Mouse (Mus musculus) embryo, embryonic 9.5 days (tissue): Measurements from ENCODE around the gene Chga.

Source experiments
- DNase-seq: peaks from one replicate; pipeline ENCODE4 v3.0.0-alpha.2; 2017; ENCODE audit errors: extremely low spot score

Gene Chga

DNA sequence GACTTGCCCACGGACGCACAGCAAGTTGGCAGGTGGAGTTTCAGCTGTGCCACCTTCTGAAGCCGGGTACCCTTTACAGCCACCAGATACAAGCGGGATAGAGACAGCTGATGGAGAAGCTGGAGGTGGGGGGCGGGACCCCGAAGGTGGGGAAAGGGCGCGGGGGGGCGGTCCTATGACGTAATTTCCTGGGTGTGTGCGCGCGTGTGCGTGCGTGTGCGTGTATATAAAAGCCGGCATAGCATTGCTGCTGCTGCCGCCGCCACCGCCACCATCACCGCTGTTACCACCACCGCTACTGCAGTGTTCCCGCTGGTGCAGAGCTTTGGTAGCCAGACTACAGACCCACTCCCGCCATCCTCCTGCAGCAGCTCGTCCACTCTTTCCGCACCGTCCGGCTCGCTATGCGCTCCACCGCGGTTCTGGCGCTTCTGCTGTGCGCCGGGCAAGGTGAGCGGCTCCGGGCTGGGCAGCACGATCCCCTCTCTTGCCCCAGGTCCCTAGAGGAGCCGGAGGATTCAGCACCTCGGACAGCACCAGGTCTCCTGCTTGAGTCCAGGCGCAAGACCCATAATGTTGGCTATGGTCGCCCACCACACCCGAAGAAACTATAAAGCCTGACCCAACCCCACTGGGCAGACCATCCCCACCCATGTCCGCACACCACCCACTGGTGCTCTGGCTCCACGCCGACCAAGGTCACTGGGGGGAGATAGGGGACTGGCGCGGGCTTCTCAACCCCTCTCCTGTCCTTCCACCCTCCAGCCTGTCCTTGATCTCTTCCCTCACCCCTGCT, at the start of gene Chga:
Gene Chga, plus strand, starts transcription at position 249 of the 796 bp plus-strand sequence.
- peak; percentile 89 for DNase-seq

- no peak for DNase-seq
Observed at GRCm38 (mm10) chr12:102505131-102505713, 49.5 kb upstream of the Chga start.

GRCm38 (mm10) chr12:102505949-102506348, 48.8 kb upstream of the Chga start:
- DNase-seq = no peak

GRCm38 (mm10) chr12:102511363-102511762, 43.4 kb upstream of the Chga start:
- no peak for DNase-seq

- no peak for DNase-seq
Observed at GRCm38 (mm10) chr12:102514151-102514550, 40.6 kb upstream of the Chga start.

- DNase-seq = no peak
Observed at GRCm38 (mm10) chr12:102514751-102515150, 40.0 kb upstream of the Chga start.

DNA sequence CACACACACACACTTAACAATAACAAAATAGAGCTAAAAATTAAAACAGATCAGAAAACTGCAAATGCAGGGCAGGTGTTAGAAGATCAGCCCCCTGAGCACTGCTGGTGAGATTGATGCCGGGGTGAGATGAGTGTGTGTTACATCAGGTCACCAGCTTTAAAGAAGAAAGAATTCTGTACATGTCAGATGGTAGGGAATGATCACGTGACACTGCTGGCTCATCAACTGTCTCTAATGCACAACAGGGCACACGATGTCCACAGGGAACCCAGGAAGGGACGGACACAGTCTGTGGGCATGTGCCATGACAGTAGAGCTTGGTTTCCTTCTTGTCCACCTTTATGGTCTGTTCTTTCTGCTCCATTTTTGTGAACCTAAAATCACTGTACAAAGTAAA, 38.6 kb upstream of the Chga start:
- no peak for DNase-seq

- DNase-seq = no peak
Observed at GRCm38 (mm10) chr12:102517647-102518046, 37.1 kb upstream of the Chga start.

DNA sequence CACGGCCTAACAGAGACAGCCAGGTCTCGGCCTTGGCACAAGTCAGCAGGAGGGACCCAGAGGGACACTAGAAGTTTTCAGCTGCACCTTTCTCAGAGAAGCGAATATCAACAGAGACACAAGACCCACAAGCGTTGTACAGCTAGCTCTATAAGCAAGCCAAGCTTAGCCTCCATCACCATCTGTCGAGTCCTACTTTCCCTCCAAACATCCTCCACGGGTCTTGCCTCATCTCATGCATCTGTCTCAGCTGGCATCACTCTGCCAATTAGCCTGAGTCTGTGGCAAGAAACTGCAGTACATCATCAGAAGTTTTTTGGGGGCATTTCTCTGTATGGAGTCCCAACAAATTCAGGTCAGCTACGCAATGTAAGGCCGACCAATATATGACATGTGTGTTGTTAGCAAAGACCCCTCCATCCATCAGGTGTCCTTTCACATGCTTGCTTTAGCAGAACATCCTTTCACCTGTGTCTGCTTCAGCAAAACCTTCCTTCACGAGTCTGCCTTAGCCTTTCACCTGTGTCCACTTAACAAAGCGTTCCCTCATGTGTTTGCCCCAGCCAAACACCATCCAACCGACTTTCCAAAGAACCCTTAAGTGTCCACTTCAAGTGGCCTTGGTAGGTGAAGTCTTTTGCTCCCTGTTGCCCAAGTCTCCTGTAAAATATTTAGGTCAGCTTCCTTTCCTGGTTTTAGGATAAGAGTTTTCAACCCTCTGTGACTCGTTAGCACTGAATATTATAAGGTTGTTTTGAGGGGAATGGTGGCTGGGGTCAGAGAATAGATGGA, 34.6 kb upstream of the Chga start:
- no peak for DNase-seq

- no peak for DNase-seq
Observed at GRCm38 (mm10) chr12:102521777-102522319, 32.9 kb upstream of the Chga start.

DNA sequence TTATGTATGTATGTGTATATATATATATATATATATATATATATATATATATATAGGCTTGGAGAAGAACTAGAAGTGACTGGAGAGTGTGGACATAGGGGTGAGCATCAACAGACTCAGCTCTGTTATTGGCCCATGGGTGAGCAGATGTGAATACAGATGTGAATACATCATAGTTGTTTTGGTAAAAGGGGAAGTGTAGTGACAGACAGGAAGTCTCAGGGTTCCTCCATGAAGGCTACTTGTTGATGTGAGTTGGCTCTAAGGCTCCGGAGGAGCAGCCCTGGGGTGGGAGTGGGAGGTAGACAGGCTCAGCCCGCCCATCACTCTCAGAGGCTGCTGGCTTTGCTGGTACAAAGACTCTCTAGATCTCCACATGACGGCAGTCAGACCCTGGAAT, 30.6 kb upstream of the Chga start:
- DNase-seq = no peak

- DNase-seq = peak; percentile 34
Observed at GRCm38 (mm10) chr12:102524760-102525159, 30.0 kb upstream of the Chga start.

DNA sequence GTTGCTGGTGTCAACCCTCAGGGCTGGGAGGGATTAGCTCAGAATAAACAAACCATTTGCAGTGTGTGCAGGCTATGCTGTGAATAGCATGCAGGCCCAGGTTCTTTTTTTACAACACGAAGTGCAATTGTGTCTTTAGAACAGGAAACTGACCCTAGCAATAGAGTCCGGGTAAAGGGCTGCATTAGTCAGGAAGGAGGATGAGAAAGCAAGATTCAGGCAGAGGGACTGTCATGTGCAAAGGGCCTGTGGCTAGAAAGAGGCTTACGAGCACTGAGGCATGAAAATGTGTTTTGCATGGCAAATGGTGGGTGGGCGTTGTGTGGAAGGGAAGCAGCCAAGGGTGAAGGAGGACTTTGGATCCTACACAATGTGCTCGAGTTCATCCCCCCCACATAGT, 26.8 kb upstream of the Chga start:
- DNase-seq = no peak

GRCm38 (mm10) chr12:102535796-102536195, 19.0 kb upstream of the Chga start:
- DNase-seq = no peak

- DNase-seq = no peak
Observed at GRCm38 (mm10) chr12:102540278-102540677, 14.5 kb upstream of the Chga start.

DNA sequence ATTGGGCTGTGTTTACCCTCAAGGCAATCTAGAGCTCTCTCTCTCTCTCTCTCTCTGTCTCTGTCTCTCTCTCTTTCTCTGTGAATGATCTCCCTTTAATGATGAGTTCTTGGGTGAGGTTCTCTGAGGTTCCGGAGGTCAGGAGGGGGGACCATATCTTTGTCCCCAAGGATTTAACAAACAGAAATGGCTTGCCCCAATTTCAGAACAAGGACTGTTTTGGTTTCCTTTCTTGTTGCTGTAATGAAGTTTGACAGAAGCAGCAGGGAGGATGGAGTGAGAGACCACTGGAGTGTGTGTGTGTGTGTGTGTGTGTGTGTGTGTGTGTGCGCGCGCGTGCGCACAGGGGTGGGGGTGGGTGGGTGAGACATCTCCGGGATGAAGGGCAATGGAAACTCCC, 13.6 kb upstream of the Chga start:
- DNase-seq = no peak

GRCm38 (mm10) chr12:102545122-102545521, 9.6 kb upstream of the Chga start:
- DNase-seq = no peak

DNA sequence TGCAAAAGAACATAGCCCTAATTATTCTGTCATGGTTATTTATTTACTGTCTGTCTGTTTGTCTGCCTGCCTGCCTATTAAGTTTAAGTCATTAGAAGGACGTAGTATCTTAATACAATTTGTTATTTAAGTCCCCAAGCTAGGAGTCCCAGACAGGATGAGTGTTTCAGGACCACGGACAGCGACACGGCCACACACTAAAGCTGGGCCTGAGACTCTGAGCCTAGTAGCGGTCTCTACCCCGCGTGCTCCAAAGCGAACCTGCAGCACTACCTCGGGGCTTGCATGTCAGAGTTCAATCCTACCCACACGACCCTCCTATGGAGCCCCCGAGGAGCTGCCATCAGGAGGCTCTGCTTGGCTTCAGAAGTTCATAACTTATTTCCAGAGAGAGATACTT, 4.2 kb upstream of the Chga start:
- DNase-seq = peak; percentile 76

GRCm38 (mm10) chr12:102551186-102551585, 3.6 kb upstream of the Chga start:
- DNase-seq = no peak

DNA sequence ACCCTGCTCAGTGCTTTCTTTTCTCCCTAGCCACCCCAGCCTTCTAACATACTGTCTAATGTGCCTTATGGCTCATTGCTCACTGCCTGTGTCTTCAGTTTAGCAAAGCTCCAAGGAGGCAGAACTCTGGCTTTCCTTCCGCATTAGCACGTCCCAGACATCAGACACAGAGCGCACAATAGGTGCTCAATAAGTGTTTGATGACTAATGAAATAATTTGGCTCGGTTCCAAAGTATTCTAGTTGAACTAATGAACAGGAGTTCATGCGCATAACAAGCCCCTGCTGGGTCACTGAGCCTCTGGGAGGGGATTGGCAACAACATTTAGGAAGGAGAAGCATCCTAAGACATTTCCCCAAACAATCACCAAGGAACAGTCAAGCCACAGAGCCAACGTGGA, 2.8 kb upstream of the Chga start:
- DNase-seq = no peak

DNA sequence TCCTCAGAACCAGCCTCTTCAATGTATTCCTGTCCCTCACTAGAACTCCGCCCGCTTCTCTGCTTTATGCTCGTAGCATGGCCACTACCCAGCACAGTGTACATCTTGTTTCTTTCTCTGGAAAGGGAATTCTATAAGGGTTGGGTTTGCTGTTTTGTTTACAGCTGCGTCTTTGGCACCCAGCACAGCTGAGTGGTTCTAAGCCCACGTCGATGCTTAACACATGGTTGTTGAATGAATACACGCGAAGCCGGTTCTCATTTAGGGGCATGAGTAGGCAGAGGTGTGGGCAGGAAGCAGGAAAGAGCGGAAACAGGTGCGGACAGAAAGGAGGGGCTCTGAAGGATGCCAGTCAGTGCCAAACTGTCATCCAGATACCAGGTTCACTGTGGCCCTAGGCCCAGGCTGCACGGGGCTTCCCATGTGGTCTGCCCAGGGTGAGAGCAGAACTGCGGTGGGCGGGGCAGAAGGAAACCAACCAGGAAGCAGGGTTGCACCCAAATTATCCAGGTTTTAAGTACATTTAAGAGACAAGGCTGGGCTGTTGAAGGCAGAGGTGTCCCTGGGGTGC, 979 bp upstream of the Chga start:
- DNase-seq = no peak

DNA sequence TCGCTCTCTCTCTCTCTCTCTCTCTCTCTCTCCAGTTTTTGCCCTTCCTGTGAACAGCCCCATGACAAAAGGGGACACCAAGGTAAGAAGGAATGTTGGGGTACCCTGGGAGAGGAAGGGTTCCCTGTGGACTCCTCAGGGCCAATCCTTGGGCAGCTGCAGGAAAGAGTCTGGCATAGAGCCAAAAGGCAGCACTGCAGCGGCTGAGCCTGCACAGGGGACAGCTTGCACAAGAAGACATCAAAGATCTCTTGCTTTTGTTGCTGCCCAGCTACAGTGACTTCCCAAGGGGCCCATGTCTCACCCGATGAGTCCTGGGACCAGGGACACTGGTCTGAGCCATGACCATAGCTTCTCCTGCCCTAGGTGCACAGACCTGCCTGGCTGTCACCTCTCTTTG, 1.1 kb downstream of the Chga start:
- no peak for DNase-seq
